Mouse (Mus musculus): Measurements from ENCODE around the gene Slc38a4. TPM values are rescaled to one million over a fixed set of nuclear protein-coding genes. Genes with fewer than 3 reads are reported as not detected.

Gene Slc38a4
- polyA plus RNA-seq, 1 experiment from 2014 or later = 17.3 TPM

DNA sequence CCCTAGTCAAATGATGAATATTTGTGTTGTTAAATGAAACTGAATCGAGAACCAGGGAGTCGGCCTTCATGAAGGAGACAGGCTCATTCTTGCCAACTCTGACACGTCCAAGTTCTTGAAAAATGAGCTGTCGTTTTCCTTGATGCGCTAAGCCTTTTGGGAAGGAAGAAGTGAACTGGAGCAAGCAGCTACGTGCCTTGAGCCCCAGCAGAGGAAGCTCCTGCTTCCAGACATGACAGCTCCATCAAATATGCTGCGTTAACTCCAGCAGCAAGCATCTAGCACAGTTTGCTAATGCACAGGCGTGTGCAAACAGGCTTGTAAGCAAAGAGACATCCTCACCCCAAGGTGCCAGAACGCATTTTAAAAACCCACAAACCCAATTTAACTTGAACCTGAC lies 80.6 kb downstream of the Slc38a4 start:
- Histone ChIP-seq H3K36me3 (no peaks in the 10 kb centered on the region), H3K9ac (replicated peaks) (no peak overlapping the region), H3K27ac (replicated peaks) (no peak overlapping the region), H3K4me3 (no peak overlapping the region), H3K4me1 (no peaks in the 10 kb centered on the region), H3K9me3 (no peaks in the 10 kb centered on the region), H3K27me3 (no peaks in the 10 kb centered on the region), H3K4me2 (replicated peaks) (no peak overlapping the region)
- no peak for ATAC-seq (ENCODE audit: low FRiP score, low read depth)
- 90% methylated on average over 9 of the region's 9 CpGs for WGBS

DNA sequence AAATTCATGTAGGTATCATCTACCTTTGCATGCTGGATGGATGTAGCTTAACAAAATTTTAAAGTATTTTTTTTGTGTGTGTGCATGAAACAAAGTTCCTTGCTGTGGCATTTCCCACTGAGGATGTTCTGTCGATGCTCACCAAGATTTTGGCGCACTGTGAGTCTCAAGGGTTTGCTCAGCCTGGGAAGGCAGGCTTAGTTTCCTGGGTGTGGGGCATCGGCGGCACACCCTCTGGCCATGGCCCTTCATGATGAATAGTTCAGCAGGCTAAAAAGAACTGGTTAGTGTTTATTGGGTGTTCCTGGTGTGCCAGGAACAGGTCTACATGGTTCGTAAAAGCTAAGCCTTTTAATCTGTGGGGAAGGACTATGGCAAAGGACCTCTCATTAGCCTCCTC lies 81.6 kb downstream of the Slc38a4 start:
- no peak overlapping the region for H3K27ac ChIP-seq (replicated peaks)
- no peaks in the 10 kb centered on the region for H3K9me3 ChIP-seq
- H3K36me3 ChIP-seq = no peaks in the 10 kb centered on the region
- no peak overlapping the region for H3K9ac ChIP-seq (replicated peaks)
- H3K4me1 ChIP-seq = no peaks in the 10 kb centered on the region
- 96% methylated on average over 5 of the region's 5 CpGs for WGBS
- H3K27me3 ChIP-seq = no peaks in the 10 kb centered on the region
- no peak for ATAC-seq (ENCODE audit: low FRiP score, low read depth)
- H3K4me3 ChIP-seq = no peak overlapping the region
- no peak overlapping the region for H3K4me2 ChIP-seq (replicated peaks)

GRCm38 (mm10) chr15:96973370-96973769 lies 82.4 kb downstream of the Slc38a4 start:
- Histone ChIP-seq H3K27ac (replicated peaks) (no peak overlapping the region), H3K27me3 (no peaks in the 10 kb centered on the region), H3K9ac (replicated peaks) (no peak overlapping the region), H3K4me1 (no peaks in the 10 kb centered on the region), H3K36me3 (no peaks in the 10 kb centered on the region), H3K4me3 (no peak overlapping the region), H3K9me3 (no peaks in the 10 kb centered on the region), H3K4me2 (replicated peaks) (no peak overlapping the region)
- 96% methylated on average over 4 of the region's 4 CpGs for WGBS
- ATAC-seq (ENCODE audit: low FRiP score, low read depth) = no peak

DNA sequence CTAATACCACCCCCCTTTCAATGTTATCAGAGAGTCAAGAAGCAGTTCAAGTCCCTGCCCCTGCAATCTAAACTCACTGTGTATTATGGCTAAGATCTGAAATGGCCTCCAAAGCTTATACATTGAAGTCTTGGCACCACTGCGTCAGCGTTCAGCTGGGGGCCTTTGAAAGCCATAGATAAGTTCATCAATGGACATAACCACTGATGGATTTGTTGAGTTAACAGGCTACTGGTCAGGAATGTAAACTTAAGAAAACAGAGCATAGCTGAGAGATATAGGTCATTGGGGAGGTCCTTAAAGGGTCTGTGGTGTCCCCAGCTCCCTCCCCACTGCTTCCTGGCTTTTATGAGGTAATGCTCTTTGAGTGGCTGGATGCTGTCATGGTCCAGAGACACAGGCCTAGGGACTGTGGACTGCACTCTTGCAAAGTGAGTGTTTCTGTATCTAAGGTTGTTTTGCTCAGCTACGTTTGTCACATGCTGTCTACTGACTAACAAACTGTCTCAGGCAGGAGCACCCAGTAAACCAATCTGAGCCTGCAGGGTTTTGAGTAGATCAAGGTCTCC lies 83.0 kb downstream of the Slc38a4 start:
- 89% methylated on average over 3 of the region's 3 CpGs for WGBS
- no peaks in the 10 kb centered on the region for H3K9me3 ChIP-seq
- no peak for ATAC-seq (ENCODE audit: low FRiP score, low read depth)

DNA sequence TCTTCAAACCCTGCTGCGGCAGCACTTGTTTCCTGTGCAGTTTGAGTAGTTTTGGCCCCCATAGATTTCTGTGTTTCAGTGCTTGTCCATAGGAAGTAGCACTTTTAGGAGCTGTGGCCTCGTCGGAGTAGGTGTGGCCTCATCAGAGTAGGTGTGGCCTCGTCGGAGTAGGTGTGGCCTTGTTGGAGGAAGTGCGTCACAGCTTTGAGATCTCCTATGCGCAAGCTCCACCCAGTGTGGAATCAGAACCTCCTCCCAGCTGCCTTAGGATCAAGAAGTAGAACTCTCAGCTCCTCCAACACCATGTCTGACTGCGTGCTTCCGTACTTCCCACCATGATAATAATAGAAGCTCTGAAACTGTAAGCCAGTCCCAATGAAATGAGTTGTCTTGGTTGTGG lies 83.8 kb downstream of the Slc38a4 start:
- H3K4me3 ChIP-seq = no peak overlapping the region
- H3K9ac ChIP-seq (replicated peaks) = no peak overlapping the region
- no peak for ATAC-seq (ENCODE audit: low FRiP score, low read depth)
- no peak overlapping the region for H3K27ac ChIP-seq (replicated peaks)
- no peaks in the 10 kb centered on the region for H3K9me3 ChIP-seq
- WGBS = 91% methylated on average over 9 of the region's 9 CpGs
- no peaks in the 10 kb centered on the region for H3K27me3 ChIP-seq
- no peak overlapping the region for H3K4me2 ChIP-seq (replicated peaks)
- no peaks in the 10 kb centered on the region for H3K4me1 ChIP-seq
- H3K36me3 ChIP-seq = no peaks in the 10 kb centered on the region

More for the DNA sequence above, 83.0 kb downstream of the Slc38a4 start:
- no peak overlapping the region for H3K9ac ChIP-seq (replicated peaks)
- H3K27me3 ChIP-seq = no peaks in the 10 kb centered on the region
- H3K4me2 ChIP-seq (replicated peaks) = no peak overlapping the region
- H3K4me3 ChIP-seq = no peak overlapping the region
- no peaks in the 10 kb centered on the region for H3K4me1 ChIP-seq
- H3K36me3 ChIP-seq = no peaks in the 10 kb centered on the region
- H3K27ac ChIP-seq (replicated peaks) = no peak overlapping the region

DNA sequence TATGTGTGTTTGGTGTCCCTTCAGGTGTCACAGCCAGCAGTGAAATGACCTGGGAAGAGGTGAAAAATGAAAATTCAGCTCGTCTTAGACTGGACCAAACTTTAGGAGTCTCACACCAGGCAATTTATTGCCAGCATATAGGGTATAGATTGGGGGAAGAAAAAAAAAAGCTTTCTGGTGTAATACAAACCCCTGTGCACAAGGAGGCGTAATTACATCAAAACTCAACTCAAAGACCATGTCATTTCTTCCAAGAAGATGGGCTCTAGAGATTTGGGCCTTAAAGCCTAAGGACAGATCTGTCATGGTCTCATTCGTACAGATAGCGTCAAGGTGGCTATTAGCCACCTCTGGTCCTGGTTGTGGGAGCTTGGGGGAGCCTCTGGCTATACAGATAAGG lies 86.0 kb downstream of the Slc38a4 start:
- Histone ChIP-seq H3K27me3 (no peaks in the 10 kb centered on the region), H3K9ac (replicated peaks) (no peak overlapping the region), H3K4me3 (no peak overlapping the region), H3K4me1 (no peaks in the 10 kb centered on the region), H3K4me2 (replicated peaks) (no peak overlapping the region), H3K27ac (replicated peaks) (no peak overlapping the region), H3K36me3 (no peaks in the 10 kb centered on the region), H3K9me3 (no peaks in the 10 kb centered on the region)
- ATAC-seq (ENCODE audit: low FRiP score, low read depth) = no peak
- WGBS = 71% methylated on average over 4 of the region's 4 CpGs

- no peaks in the 10 kb centered on the region for H3K9me3 ChIP-seq
- H3K4me2 ChIP-seq (replicated peaks) = no peak overlapping the region
- no peak for ATAC-seq (ENCODE audit: low FRiP score, low read depth)
- no peak overlapping the region for H3K9ac ChIP-seq (replicated peaks)
- WGBS = 89% methylated on average over 11 of the region's 11 CpGs
- H3K27me3 ChIP-seq = no peaks in the 10 kb centered on the region
- H3K36me3 ChIP-seq = no peaks in the 10 kb centered on the region
- H3K4me1 ChIP-seq = no peaks in the 10 kb centered on the region
- H3K27ac ChIP-seq (replicated peaks) = no peak overlapping the region
- no peak overlapping the region for H3K4me3 ChIP-seq
Measured at GRCm38 (mm10) chr15:96968741-96969140, 87.0 kb downstream of the Slc38a4 start.

DNA sequence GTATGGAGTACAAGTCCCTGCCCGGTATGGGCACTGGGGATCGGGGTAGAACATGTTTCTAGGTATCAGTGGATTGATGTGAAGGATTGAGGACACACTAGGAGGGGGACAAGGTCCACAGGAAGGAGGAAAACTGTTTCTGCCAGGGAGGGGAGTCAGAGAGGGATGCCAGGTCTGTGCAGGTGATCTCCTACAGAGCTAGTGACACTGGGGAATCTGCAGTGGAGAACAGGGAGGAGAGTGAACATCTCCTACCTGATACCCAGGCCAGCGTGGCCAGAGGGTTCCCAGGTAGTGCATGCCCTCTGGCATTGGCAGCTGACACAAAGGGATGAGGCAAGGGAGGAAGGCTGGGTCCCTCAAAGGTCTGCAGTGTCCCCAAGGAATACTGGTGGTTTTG lies 89.4 kb downstream of the Slc38a4 start:
- Histone ChIP-seq H3K27me3 (no peaks in the 10 kb centered on the region), H3K36me3 (no peaks in the 10 kb centered on the region), H3K4me1 (no peaks in the 10 kb centered on the region), H3K27ac (replicated peaks) (no peak overlapping the region), H3K4me3 (no peak overlapping the region), H3K9me3 (no peaks in the 10 kb centered on the region), H3K4me2 (replicated peaks) (no peak overlapping the region), H3K9ac (replicated peaks) (no peak overlapping the region)
- no peak for ATAC-seq (ENCODE audit: low FRiP score, low read depth)
- WGBS = 94% methylated on average over 3 of the region's 3 CpGs

DNA sequence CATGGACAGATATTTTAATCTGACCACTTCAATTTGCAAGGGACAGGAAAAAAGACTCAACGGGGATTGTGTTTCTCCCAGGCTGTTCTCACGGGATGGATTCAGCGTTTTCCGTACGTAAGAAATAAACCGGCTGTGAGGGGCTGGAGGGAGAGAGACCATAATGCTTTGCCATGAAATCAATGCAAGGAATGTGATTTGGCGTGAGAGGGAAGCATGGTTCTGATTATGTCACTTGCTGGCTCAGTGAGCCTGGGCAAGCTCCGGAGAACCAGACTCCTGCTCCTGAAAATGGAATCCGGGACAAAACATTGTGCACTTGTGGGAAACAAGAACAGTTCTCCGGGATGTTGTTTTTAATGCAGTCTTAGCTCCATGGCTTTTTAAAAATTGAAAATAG lies 92.0 kb downstream of the Slc38a4 start:
- H3K27ac ChIP-seq (replicated peaks) = no peak overlapping the region
- H3K4me2 ChIP-seq (replicated peaks) = no peak overlapping the region
- H3K36me3 ChIP-seq = no peaks in the 10 kb centered on the region
- 66% methylated on average over 10 of the region's 10 CpGs for WGBS
- no peak overlapping the region for H3K4me3 ChIP-seq
- ATAC-seq (ENCODE audit: low FRiP score, low read depth) = no peak
- H3K27me3 ChIP-seq = no peaks in the 10 kb centered on the region
- H3K9me3 ChIP-seq = no peaks in the 10 kb centered on the region
- H3K4me1 ChIP-seq = no peaks in the 10 kb centered on the region; the same call in 1 of the 2 replicates
- no peak overlapping the region for H3K9ac ChIP-seq (replicated peaks)

GRCm38 (mm10) chr15:96963318-96963717 lies 92.4 kb downstream of the Slc38a4 start:
- WGBS = 81% methylated on average over 8 of the region's 8 CpGs
- no peak overlapping the region for H3K9ac ChIP-seq (replicated peaks)
- ATAC-seq (ENCODE audit: low FRiP score, low read depth) = no peak

DNA sequence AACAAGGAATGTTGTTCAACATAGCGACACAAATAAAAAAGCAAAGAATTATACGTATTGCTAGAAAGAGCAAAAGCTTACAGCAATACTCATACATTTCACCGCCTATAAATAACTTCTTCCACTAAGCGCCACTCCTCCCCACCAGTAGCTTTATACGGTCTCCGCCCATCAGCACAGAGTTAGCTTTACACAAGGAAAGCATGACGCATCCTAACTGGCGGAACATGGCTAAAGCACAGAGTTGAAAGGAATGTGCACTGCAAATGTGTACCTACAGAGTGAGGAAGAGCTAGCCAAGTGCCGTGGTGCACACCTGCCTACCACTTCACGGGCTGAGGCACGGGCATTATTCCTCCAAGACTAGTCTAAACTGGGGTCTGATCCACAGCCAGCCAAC lies 95.4 kb downstream of the Slc38a4 start:
- no peak overlapping the region for H3K4me3 ChIP-seq
- ATAC-seq (ENCODE audit: low FRiP score, low read depth) = no peak
- WGBS = 93% methylated on average over 11 of the region's 11 CpGs
- H3K27ac ChIP-seq (replicated peaks) = no peak overlapping the region
- H3K9me3 ChIP-seq = no peaks in the 10 kb centered on the region
- H3K9ac ChIP-seq (replicated peaks) = no peak overlapping the region
- H3K27me3 ChIP-seq = no peaks in the 10 kb centered on the region
- no peaks in the 10 kb centered on the region; the same call in 1 of the 2 replicates for H3K4me1 ChIP-seq
- H3K36me3 ChIP-seq = no peaks in the 10 kb centered on the region
- no peak overlapping the region for H3K4me2 ChIP-seq (replicated peaks)

More at GRCm38 (mm10) chr15:96963318-96963717, 92.4 kb downstream of the Slc38a4 start:
- no peak overlapping the region for H3K4me2 ChIP-seq (replicated peaks)
- H3K9me3 ChIP-seq = no peaks in the 10 kb centered on the region
- H3K36me3 ChIP-seq = no peaks in the 10 kb centered on the region
- H3K4me1 ChIP-seq = no peaks in the 10 kb centered on the region; the same call in 1 of the 2 replicates
- no peaks in the 10 kb centered on the region for H3K27me3 ChIP-seq
- no peak overlapping the region for H3K27ac ChIP-seq (replicated peaks)
- H3K4me3 ChIP-seq = no peak overlapping the region

- Histone ChIP-seq H3K36me3 (no peaks in the 10 kb centered on the region), H3K9me3 (no peaks in the 10 kb centered on the region), H3K27ac (replicated peaks) (no peak overlapping the region), H3K4me1 (no peaks in the 10 kb centered on the region; the same call in 1 of the 2 replicates), H3K27me3 (no peaks in the 10 kb centered on the region), H3K4me2 (replicated peaks) (no peak overlapping the region), H3K9ac (replicated peaks) (no peak overlapping the region), H3K4me3 (no peak overlapping the region)
- ATAC-seq (ENCODE audit: low FRiP score, low read depth) = no peak
- 67% methylated on average over 2 of the region's 2 CpGs for WGBS
Measured at GRCm38 (mm10) chr15:96959247-96959646, 96.5 kb downstream of the Slc38a4 start.

- no peaks in the 10 kb centered on the region for H3K27me3 ChIP-seq
- peaks cover 4% of the 10 kb centered on the region for H3K4me1 ChIP-seq
- no peak overlapping the region for H3K27ac ChIP-seq (replicated peaks)
- H3K9ac ChIP-seq (replicated peaks) = no peak overlapping the region
- WGBS = 78% methylated on average over 3 of the region's 3 CpGs
- H3K9me3 ChIP-seq = no peaks in the 10 kb centered on the region
- no peak for ATAC-seq (ENCODE audit: low FRiP score, low read depth)
- H3K36me3 ChIP-seq = no peaks in the 10 kb centered on the region
- H3K4me3 ChIP-seq = no peak overlapping the region
- H3K4me2 ChIP-seq (replicated peaks) = no peak overlapping the region
Measured at GRCm38 (mm10) chr15:96956699-96957098, 99.1 kb downstream of the Slc38a4 start.
